Mouse (Mus musculus) WW6 (cell line): ENCODE data around the gene Rln3.
A peak's percentile ranks its signal among the peaks of the same experiment; 100 is the strongest.
"Not testable (repeated sequence)": the region's sequence is repeated elsewhere in the genome, so short reads cannot be mapped to it uniquely, and the experiment has no call there.

Source experiments
- DNase-seq: peaks from one replicate; pipeline ENCODE4 v3.0.0-alpha.2; 2013; ENCODE audit warnings: low read depth, low spot score

Gene Rln3

DNA sequence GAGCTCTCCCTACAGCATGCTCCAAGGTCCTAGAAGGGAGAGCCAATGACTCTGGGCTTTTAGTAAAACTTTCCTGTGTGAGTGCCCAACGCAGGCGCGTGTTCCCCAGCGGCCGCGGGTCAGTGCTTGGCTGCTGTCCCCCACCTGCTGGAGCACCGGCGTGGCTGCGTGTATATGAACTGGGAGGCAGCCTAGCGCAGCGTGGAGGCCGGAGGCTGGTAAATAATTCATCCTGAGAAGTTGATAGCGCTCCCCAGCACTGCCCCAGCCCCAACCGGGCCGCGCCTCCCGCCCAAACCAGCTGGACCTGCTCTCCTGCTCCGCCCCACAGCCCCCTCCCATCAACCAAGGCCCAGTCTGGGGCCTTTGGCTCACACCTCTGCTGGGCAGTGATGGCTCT lies 23.7 kb downstream of the Rln3 start, which contains the start of gene Palm3:
TSS of gene Palm3 (plus strand) at position 376 of the 400 bp plus-strand sequence.
- no peak for DNase-seq

- DNase-seq: no peak
Measured at GRCm38 (mm10) chr8:84019738-84020137, 25.1 kb downstream of the Rln3 start.

- DNase-seq: no peak
Measured at GRCm38 (mm10) chr8:84015833-84016232, 29.0 kb downstream of the Rln3 start.

- no peak for DNase-seq
Measured at GRCm38 (mm10) chr8:84012499-84013165, 32.2 kb downstream of the Rln3 start.

DNA sequence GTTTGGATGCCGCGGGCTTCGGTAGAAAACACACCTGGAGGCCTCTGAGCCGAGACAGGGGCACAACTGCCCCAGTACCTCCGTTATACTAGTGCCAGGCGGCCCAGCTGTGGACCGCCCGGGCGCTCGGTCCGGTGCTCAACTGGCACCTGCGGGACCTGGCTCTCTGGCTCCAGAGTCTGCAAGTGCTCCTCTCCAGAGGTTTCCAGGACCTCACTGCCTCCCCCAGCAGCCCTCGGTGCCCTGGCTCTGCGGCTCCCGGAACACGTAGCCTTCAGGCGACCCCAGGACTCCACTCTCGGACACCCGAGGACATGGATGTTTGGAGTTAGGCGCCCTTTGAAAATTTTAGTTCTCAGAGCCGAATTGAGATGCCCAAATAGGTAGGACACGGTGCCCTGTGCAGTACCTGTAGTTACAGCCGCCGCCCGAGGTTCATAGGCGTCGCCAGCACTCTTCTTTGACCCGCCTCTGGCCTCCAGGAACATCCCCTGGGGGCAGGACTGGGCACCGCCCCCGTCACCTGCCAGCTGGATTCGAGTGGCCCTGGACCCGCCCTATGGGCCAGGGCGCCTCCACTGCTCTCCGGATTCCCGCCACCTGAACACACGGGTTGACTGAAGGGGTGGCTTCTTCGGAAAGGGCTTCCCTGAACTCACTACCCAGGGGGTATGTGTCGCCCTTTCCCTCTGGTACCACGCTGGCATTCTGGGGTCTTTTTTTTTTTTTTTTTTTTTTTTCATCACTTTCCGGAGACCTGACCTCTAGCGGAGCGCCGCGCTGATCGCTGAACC lies 32.9 kb downstream of the Rln3 start, which contains the start of gene 2210011C24Rik:
TSS of gene 2210011C24Rik (minus strand) at position 467 of the 794 bp plus-strand sequence.
- peak; percentile 69 for DNase-seq

DNA sequence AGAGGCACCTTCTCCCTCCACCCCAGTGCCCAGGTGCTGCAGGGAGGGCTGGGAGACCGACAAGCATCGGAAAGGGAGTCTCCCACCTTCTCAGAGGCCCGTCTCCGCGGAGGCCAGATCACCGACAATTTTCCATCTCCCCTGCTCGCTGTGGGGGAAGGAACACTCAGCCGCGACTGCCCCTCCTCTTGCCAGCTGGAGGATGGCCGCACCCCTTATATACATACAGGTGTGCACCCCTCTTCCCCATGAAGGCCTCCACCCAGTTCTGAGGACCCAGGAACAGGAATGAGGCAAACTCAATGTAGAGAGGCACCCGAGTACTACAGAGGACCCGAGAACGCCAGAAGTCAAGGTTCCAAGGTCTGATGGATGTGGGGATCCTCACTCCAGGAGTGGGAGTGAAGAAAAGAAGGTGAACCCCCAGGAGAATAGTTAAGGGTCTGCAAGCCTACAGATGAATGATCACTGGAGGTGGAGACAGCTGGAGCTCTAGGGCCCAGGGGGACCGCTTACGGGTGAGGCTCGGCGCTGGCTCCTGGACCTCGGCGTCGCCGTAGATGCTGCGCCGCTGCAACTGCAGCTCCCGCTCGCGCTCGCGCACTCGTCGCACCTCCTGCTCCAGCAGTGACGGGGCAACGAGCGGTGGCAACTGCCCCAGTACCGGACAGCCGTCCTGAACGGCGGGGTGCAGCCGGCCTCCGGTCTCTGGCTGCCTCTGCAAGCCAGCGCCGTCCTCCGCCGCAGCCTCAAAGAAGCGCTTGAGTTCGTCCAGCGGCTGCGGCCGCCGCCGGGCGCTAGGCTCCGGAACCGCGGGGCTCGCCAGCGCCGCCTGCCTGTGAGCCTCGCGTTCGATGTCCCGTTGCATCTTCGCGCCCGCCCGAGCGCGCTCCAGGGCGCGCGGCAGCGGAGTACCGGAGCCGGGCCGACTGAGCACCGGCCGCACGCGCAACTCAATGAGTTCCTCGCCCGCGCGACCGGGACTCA lies 33.9 kb downstream of the Rln3 start:
- DNase-seq: no peak

DNA sequence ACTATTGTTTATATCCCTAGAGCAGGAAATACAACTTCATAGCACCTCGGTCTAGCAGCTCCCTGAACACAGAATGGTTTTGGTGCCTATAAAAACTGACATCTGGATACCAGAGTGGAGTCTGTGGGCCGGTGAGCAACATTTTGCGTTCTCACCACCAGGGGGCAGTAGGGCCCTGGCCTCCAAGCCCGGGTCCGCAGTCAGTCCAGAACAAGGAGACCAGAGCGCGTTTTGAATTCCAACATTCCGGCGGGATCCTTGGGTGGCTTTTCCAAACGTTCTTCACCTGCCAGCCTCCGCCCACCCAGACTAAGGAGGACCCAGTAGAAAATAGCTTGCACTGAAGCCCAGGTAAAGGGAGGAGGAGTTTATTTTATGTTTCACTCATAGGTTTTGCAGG lies 34.9 kb downstream of the Rln3 start:
- DNase-seq: peak; percentile 85

- peak; percentile 70 for DNase-seq
Measured at GRCm38 (mm10) chr8:84008362-84008761, 36.4 kb downstream of the Rln3 start.

DNA sequence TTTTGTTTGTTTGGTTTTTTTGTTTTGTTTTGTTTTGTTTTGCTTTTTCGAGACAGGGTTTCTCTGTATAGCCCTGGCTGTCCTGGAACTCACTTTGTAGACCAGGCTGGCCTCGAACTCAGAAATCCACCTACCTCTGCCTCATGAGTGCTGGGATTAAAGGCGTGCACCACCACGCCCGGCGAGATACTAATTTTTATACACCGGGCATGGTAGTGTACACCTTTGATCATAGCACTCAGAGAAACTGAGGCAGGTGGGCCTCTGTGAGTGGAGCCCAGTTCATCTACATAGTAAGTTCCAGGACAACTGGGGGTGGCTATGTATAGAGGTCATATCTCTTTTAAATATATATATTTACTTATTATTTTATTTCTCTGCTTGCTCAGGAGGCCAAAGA lies 39.3 kb downstream of the Rln3 start:
- not testable (repeated sequence) for DNase-seq

DNA sequence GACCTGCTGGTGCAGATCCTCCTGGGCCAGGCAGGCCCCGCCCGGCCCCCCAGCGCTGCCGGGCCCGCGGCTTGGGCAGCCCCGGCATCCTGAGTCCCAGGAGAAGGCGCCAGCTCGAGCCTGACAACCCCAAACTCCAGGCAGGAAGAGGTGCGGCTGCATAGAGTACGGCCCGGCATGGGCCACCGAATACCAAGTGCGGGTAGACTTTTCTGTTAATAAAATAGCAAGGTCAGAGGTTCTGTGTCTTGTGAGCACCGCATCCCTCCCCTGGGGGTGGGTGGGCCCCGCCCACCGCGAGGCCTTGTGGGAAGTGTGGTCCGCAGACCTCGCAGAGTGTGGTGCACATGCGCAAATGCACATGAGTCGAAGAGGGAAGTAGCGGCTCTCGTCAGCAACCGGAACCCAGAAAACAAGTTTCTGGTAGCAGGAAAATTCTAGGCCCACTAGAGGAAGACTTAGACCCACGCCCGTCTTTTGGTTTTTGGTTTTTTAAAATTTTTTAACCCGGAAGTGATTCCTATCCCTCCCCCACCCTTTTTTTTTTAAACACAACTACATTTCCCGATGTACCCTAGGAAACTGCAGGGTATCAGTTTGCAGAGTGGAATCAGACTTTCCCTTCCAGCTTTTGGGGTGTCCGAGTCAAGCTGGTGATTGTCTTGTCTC lies 40.1 kb downstream of the Rln3 start:
- DNase-seq: peak; percentile 92

DNA sequence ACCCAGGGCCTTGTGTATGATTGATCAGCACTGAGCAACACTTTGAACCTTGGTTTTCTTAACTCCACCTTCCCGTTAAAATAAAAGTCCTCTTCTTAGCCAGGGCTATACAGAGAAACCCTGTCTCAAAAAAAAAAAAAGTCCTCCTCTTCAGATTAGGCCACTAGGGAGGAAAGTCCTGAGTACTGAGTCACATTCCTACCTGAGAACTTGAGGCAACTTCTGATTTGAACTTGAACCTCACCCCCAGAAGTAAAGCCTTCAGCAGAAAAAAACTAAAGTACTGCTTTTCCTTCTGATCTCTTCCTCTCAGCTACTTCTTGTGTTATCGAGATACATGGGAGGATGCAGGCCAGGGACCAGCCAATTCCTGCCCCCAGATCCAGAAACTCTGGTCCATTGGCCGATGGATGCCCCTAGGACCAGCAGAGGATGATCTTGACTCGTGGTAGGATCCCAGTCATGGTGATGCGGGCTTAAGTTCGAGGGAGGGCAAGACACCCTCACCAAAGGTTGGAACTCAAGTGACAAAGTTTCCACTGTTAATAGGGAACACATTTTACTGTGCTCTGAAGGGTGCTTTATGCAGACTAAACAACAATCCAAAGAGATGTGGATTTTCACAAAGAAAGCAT lies 41.1 kb downstream of the Rln3 start:
- DNase-seq: no peak

DNA sequence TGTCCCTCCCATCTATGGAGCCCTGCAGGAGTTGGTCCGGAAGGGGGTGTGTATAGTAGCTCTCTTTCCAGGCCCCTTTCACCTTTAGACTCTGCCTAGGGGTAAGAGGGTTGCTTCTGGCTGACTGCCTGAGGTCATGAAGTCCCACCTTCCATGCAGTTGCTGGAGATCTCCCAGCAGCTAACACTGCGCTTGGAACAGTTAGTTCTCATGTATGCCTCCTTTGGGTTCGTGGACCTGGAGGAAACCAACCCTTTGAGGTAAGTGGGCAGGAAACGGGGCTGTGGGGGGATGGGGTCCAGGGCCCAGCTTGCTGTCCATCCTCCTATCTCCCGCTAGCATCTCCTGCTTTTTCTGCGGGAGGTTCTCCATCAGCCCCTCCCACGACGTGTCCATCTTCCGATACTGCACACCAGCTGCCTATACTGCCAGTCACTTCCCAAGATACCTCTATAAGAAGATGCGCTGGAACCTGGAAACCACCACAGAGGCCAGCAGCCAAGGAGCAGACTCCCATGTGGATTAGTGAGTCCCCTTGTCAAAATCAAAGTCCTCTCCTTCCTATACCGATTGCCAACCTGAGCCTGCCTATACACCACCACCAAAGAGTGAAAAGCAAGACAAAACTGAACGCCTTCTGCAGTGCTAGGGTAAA lies 41.7 kb downstream of the Rln3 start:
- DNase-seq: no peak

GRCm38 (mm10) chr8:84001281-84002000 lies 43.4 kb downstream of the Rln3 start, which contains the start of gene 1700067K01Rik:
Gene 1700067K01Rik, plus strand, starts transcription at chr8:84001502.
- peak; percentile 55 for DNase-seq

DNA sequence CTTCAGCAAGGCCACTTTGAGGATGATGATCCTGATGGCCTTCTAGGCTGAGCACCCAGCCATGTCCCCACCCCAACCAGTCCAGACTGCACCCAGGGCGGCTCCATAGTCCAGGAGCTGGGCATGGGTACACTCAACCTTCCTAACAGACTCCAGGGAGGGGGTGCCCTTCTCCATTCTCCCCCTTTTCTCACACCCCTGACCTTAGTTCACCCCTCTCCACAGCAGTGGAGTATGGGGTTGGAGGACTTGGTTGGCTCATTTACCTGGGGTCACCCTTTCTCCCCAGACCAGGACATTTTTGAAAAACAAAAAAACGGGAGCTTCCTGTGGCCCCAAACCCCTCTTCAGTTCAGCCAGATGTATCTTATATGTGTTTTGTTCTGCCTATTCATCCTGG lies 45.0 kb downstream of the Rln3 start:
- no peak for DNase-seq

GRCm38 (mm10) chr8:83999057-83999705 lies 45.6 kb downstream of the Rln3 start:
- no peak for DNase-seq

GRCm38 (mm10) chr8:83998231-83999056 lies 46.4 kb downstream of the Rln3 start:
- DNase-seq: peak; percentile 69

GRCm38 (mm10) chr8:83997511-83998141 lies 47.2 kb downstream of the Rln3 start, which contains the start of gene Samd1:
Gene Samd1, plus strand, starts transcription at chr8:83997672.
- DNase-seq: no peak
